11 mouse cellular contexts compared by ENCODE assay signal in the genomic region with DNA sequence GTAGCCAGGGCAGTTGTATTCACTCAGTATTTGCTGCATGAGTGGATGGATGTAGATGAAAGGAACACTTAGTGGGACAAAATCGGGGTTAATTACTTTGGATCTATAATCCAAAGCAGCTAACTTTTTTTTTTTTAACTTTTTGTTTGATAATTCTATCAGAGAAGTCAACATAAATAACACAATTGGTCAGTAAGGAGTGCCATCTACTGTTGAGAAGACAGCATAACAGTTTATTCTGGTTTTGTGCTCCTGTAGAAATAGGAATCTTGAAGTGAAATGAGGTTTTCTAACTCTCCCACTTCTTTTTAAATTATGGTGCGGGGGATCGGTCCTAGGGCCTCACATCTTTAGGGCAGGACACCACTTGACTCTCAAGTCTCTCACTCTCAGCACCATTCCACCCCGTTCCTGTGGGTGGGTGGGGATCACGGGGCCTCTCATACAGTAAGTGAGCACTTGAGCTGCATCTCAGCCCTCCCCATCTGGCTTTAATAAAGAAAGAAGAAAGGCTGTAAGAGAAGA.
DNase-seq lines count a peak whose midpoint lies in the region; ATAC-seq and TF ChIP-seq lines count a peak whose summit lies in the region.
"Had no signal": no experiment of that assay in that cellular context is flagged by ENCODE, and none has a peak within 500 bp of the region (broad histone marks: within the 10 kb centered on the region; RNA-seq: fewer than 3 reads in every experiment).

No protein-coding gene starts in this region.

- no peak overlapping the region for H3K27ac ChIP-seq in heart, adult 2 months
- H3K27ac ChIP-seq in heart, embryonic 11.5 days (ENCODE audit: low read depth, low read length): no peak overlapping the region
- no peak overlapping the region for H3K27ac ChIP-seq in midbrain, embryonic 11.5 days (ENCODE audit: low read depth, low read length)
- H3K27ac ChIP-seq in midbrain, embryonic 13.5 days: no peak overlapping the region
- H3K27ac ChIP-seq in kidney, embryonic 15.5 days: no peak overlapping the region
- H3K27ac ChIP-seq: heart, embryonic 13.5 days had no signal

- ATAC-seq in heart, embryonic 11.5 days (replicated peaks; ENCODE audit: insufficient number of reproducible peaks, low FRiP score, low TSS enrichment): no peak
- no peak for ATAC-seq in midbrain, embryonic 11.5 days (ENCODE audit: low FRiP score)
- no peak for ATAC-seq in midbrain, embryonic 13.5 days
- no peak for ATAC-seq in kidney, embryonic 15.5 days (replicated peaks; ENCODE audit: low FRiP score)

- no peaks in the 10 kb centered on the region for H3K36me3 ChIP-seq in heart, adult 2 months (ENCODE audit: control insufficient read depth, insufficient read depth, low read length)
- no peaks in the 10 kb centered on the region for H3K36me3 ChIP-seq in heart, embryonic 11.5 days (ENCODE audit: control insufficient read depth, insufficient read depth, low read length)
- no peaks in the 10 kb centered on the region for H3K36me3 ChIP-seq in midbrain, embryonic 11.5 days (ENCODE audit: control insufficient read depth, insufficient read depth, low read length)
- no peaks in the 10 kb centered on the region for H3K36me3 ChIP-seq in midbrain, embryonic 13.5 days
- H3K36me3 ChIP-seq in kidney, embryonic 15.5 days: no peaks in the 10 kb centered on the region
- H3K36me3 ChIP-seq: heart, embryonic 13.5 days had no signal

- WGBS in heart, adult 2 months: 51% methylated on average over 5 of the region's 5 CpGs
- WGBS in heart, embryonic 11.5 days (ENCODE audit: insufficient replicate concordance): 56% methylated on average over 5 of the region's 5 CpGs
- 59% methylated on average over 5 of the region's 5 CpGs for WGBS in midbrain, embryonic 11.5 days
- WGBS in midbrain, embryonic 13.5 days: 59% methylated on average over 5 of the region's 5 CpGs
- WGBS in kidney, embryonic 15.5 days: 58% methylated on average over 5 of the region's 5 CpGs

- no peaks in the 10 kb centered on the region for H3K9me3 ChIP-seq in heart, embryonic 11.5 days (replicated peaks; ENCODE audit: control insufficient read depth, low read length)
- no peaks in the 10 kb centered on the region for H3K9me3 ChIP-seq in midbrain, embryonic 11.5 days (ENCODE audit: control insufficient read depth, low read length)
- no peaks in the 10 kb centered on the region for H3K9me3 ChIP-seq in midbrain, embryonic 13.5 days
- H3K9me3 ChIP-seq in kidney, embryonic 15.5 days (replicated peaks): no peaks in the 10 kb centered on the region
- H3K9me3 ChIP-seq: heart, embryonic 13.5 days; megakaryocyte, embryonic 14.5 days had no signal

- no peaks in the 10 kb centered on the region for H3K4me1 ChIP-seq in heart, adult 2 months (ENCODE audit: control insufficient read depth, insufficient read depth, low read length)
- H3K4me1 ChIP-seq in heart, embryonic 11.5 days (ENCODE audit: control insufficient read depth, insufficient read depth, low read length): no peaks in the 10 kb centered on the region
- no peaks in the 10 kb centered on the region for H3K4me1 ChIP-seq in midbrain, embryonic 11.5 days (ENCODE audit: control insufficient read depth, insufficient read depth, low read length)
- H3K4me1 ChIP-seq in midbrain, embryonic 13.5 days (replicated peaks): no peaks in the 10 kb centered on the region
- H3K4me1 ChIP-seq in kidney, embryonic 15.5 days: no peaks in the 10 kb centered on the region
- H3K4me1 ChIP-seq: heart, embryonic 13.5 days had no signal

- TF ChIP-seq POLR2A in heart, adult 2 months (IDR thresholded peaks at IDR 0.05; ENCODE audit: insufficient read depth, low read depth, low read length): no peak

- no peak overlapping the region for H3K4me2 ChIP-seq in heart, embryonic 11.5 days
- H3K4me2 ChIP-seq in midbrain, embryonic 11.5 days: no peak overlapping the region
- H3K4me2 ChIP-seq in midbrain, embryonic 13.5 days (replicated peaks): no peak overlapping the region
- no peak overlapping the region for H3K4me2 ChIP-seq in kidney, embryonic 15.5 days
- H3K4me2 ChIP-seq: heart, embryonic 13.5 days had no signal

- H3K27me3 ChIP-seq in heart, adult 2 months (ENCODE audit: control insufficient read depth, insufficient read depth, low read length): no peaks in the 10 kb centered on the region
- no peaks in the 10 kb centered on the region for H3K27me3 ChIP-seq in heart, embryonic 11.5 days (ENCODE audit: control insufficient read depth, insufficient read depth, low read length)
- no peaks in the 10 kb centered on the region for H3K27me3 ChIP-seq in midbrain, embryonic 11.5 days (ENCODE audit: control insufficient read depth, insufficient read depth, low read length)
- no peaks in the 10 kb centered on the region for H3K27me3 ChIP-seq in midbrain, embryonic 13.5 days
- H3K27me3 ChIP-seq in kidney, embryonic 15.5 days: no peaks in the 10 kb centered on the region
- H3K27me3 ChIP-seq: heart, embryonic 13.5 days had no signal

- no peak overlapping the region for H3K4me3 ChIP-seq in heart, adult 2 months
- H3K4me3 ChIP-seq in heart, embryonic 11.5 days (ENCODE audit: low read depth, low read length): no peak overlapping the region
- H3K4me3 ChIP-seq in midbrain, embryonic 11.5 days (ENCODE audit: low read depth, low read length): no peak overlapping the region
- no peak overlapping the region for H3K4me3 ChIP-seq in midbrain, embryonic 13.5 days (replicated peaks)
- H3K4me3 ChIP-seq in kidney, embryonic 15.5 days (replicated peaks): no peak overlapping the region
- H3K4me3 ChIP-seq: heart, embryonic 13.5 days; megakaryocyte, embryonic 14.5 days had no signal

- TF ChIP-seq EP300 in heart, adult 2 months (IDR thresholded peaks at IDR 0.05; ENCODE audit: insufficient read depth, low read depth, low read length): no peak

- TF ChIP-seq CTCF in heart, adult 2 months (IDR thresholded peaks at IDR 0.05): peak; percentile 85

- H3K79me2 ChIP-seq in heart, adult 2 months (replicated peaks; ENCODE audit: control insufficient read depth, insufficient read depth, low read length): no peaks in the 10 kb centered on the region

- H3K9ac ChIP-seq in heart, adult 2 months (ENCODE audit: low read depth, low read length): no peak overlapping the region
- H3K9ac ChIP-seq in heart, embryonic 11.5 days (ENCODE audit: low read depth, low read length): no peak overlapping the region
- no peak overlapping the region for H3K9ac ChIP-seq in midbrain, embryonic 11.5 days (ENCODE audit: low read length)
- H3K9ac ChIP-seq in midbrain, embryonic 13.5 days (replicated peaks): no peak overlapping the region
- no peak overlapping the region for H3K9ac ChIP-seq in kidney, embryonic 15.5 days
- H3K9ac ChIP-seq: heart, embryonic 13.5 days had no signal

- intact Hi-C loops in heart, adult 2 months (cut with DNase I): loop anchor here (1.0 kb wide), 1 partner anchor 290 kb away; no protein-coding TSS in a partner anchor
- intact Hi-C loops in left cerebral cortex, postnatal 36 days (cut with DNase I): loop anchor here (5.0 to 10.0 kb wide), 2 partner anchors 70 to 287 kb away; no protein-coding TSS in a partner anchor

- DNase-seq in heart, adult 2 months: no peak
- DNase-seq in midbrain, embryonic 11.5 days (ENCODE audit: low spot score, missing footprints): peak; percentile 87
- peak; percentile 22 for DNase-seq in embryo, embryonic 11 days
- DNase-seq in telencephalon, adult 2 months (ENCODE audit: low read depth, low spot score): peak; percentile 11
- DNase-seq in left cerebral cortex, postnatal 36 days (ENCODE audit: low spot score in 2 of 2): no peak
- DNase-seq: right cerebral cortex, adult 18-20 months had no signal

Comparison
In these comparisons a context has a peak if more than half of its experiments do, and no peak if none do; other contexts are left out.
1. DNase-seq: peak in midbrain, embryonic 11.5 days (single experiment), embryo, embryonic 11 days (single experiment) and telencephalon, adult 2 months (single experiment); none in heart, adult 2 months (0 of 2) and left cerebral cortex, postnatal 36 days (0 of 2).